Mouse (Mus musculus) embryonic facial prominence, embryonic 11.5 days (tissue): ENCODE measurements around the gene Loxl1. TPM values are rescaled to one million over a fixed set of nuclear protein-coding genes. Genes with fewer than 3 reads are reported as not detected.
"Not testable (repeated sequence)": the region's sequence is repeated elsewhere in the genome, so short reads cannot be mapped to it uniquely, and the experiment has no call there.

Source experiments
- ATAC-seq: fragments of 200-750 bp; cut with Nextera tagmentation; replicated peaks from 2 replicates; pipeline ENCODE4 v1.8.0; 2017; ENCODE audit warnings: low read depth; ENCODE audit not compliant: insufficient number of reproducible peaks, low FRiP score, low TSS enrichment
- DNase-seq: peaks from one replicate; pipeline ENCODE4 v3.0.0-alpha.2; 2015; ENCODE audit warnings: low spot score
- H3K27ac ChIP-seq: fragments of 300-500 bp; sonication (generic); replicated peaks from 2 replicates; pipeline ENCODE4 v1.5.1; 2014; ENCODE audit warnings: mild to moderate bottlenecking, low read depth, low read length, control low read depth
- H3K27me3 ChIP-seq: fragments of 300-500 bp; sonication (generic); 2 replicates; pipeline ENCODE4 v1.6.1; 2014; ENCODE audit warnings: mild to moderate bottlenecking, low read length, moderate library complexity, mixed read lengths; ENCODE audit not compliant: control insufficient read depth, insufficient read depth
- H3K36me3 ChIP-seq: fragments of 300-500 bp; sonication (generic); replicated peaks from 2 replicates; pipeline ENCODE4 v1.6.1; 2014; ENCODE audit warnings: low read depth, mild to moderate bottlenecking, low read length, moderate library complexity, mixed read lengths; ENCODE audit not compliant: control insufficient read depth, insufficient read depth
- H3K4me1 ChIP-seq: fragments of 300-500 bp; sonication (generic); 2 replicates; pipeline ENCODE4 v1.6.1; 2014; ENCODE audit warnings: low read length, mixed read lengths; ENCODE audit not compliant: control insufficient read depth, insufficient read depth
- H3K4me2 ChIP-seq: fragments of 300-500 bp; sonication (generic); 2 replicates; pipeline ENCODE4 v1.6.1; 2014; ENCODE audit warnings: low read depth, mild to moderate bottlenecking, control low read depth, low read length, moderate library complexity
- H3K4me3 ChIP-seq: fragments of 300-500 bp; sonication (generic); 2 replicates; pipeline ENCODE4 v1.5.1; 2014; ENCODE audit warnings: low read depth, low read length, control low read depth
- H3K9ac ChIP-seq: fragments of 300-500 bp; sonication (generic); replicated peaks from 2 replicates; pipeline ENCODE4 v1.6.1; 2014; ENCODE audit warnings: mild to moderate bottlenecking, control low read depth, low read length
- H3K9me3 ChIP-seq: fragments of 300-500 bp; sonication (generic); replicated peaks from 2 replicates; pipeline ENCODE4 v1.6.1; 2016; ENCODE audit warnings: mild to moderate bottlenecking, low read length, inconsistent platforms, mixed read lengths; ENCODE audit not compliant: control insufficient read depth
- WGBS: fragments of 180-500 bp; shearing (Covaris S2); extraction: QIAGEN DNeasy Blood & Tissue Kit; methylation state at CpG from one replicate; pipeline ENCODE4 v1.1.7; 2014; 5-methylcytosine and 5-hydroxymethylcytosine counted together
- polyA plus RNA-seq: library from polyadenylated mRNA; unstranded; fragments of >200 nt; fragmentation: Nextera tagmentation; extraction: Ambion mirVana; gene quantifications from 2 replicates; pipeline ENCODE4 v1.2.1, GENCODE M21; 2014

Gene Loxl1
- polyA plus RNA-seq, 1 experiment from 2014 or later, result 11.0 TPM

GRCm38 (mm10) chr9:58265368-58265767 is 47.6 kb downstream of the Loxl1 start:
- 0 out of 2 replicates have a peak, but pooled peaks cover 3% of the 10 kb centered on the region for H3K4me1 ChIP-seq
- no peaks in the 10 kb centered on the region; the same call in 1 of the 2 replicates for H3K36me3 ChIP-seq
- no peak overlapping the region for H3K4me2 ChIP-seq
- ATAC-seq (no peak), DNase-seq (no peak)
- 75% methylated on average over 3 of the region's 3 CpGs for WGBS
- H3K27ac ChIP-seq, result no peak overlapping the region
- no peaks in the 10 kb centered on the region for H3K27me3 ChIP-seq
- H3K9ac ChIP-seq, result no peak overlapping the region
- no peaks in the 10 kb centered on the region for H3K9me3 ChIP-seq
- no peak overlapping the region for H3K4me3 ChIP-seq

DNA sequence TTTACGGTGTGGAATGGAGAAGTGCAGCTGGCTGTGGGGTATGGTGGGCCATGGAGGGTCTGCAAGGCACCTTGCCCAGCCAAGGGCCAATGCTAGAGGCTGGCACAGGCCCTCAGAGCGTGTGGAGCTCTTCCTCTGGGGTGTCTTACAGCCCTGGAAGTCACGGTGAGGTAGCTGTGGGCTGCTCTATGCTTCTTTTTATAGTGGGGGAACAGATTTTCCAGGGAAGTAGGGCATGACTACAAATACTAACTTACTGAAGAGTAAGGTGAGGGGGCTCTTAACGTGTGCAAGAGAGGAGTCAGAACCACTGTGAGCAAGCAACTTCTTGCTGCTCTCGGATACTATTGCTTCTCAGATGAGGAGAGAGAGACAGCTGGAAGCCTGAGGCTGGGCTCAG is 50.5 kb downstream of the Loxl1 start:
- no peak overlapping the region for H3K4me3 ChIP-seq
- DNase-seq (no peak), ATAC-seq (no peak)
- no peaks in the 10 kb centered on the region for H3K27me3 ChIP-seq
- 0 out of 2 replicates have a peak, but pooled peaks cover 3% of the 10 kb centered on the region for H3K4me1 ChIP-seq
- no peak overlapping the region for H3K9ac ChIP-seq
- H3K4me2 ChIP-seq, result no peak overlapping the region
- no peak overlapping the region for H3K27ac ChIP-seq
- H3K36me3 ChIP-seq, result no peaks in the 10 kb centered on the region; the same call in 1 of the 2 replicates
- 94% methylated on average over 5 of the region's 5 CpGs for WGBS
- no peaks in the 10 kb centered on the region for H3K9me3 ChIP-seq

DNA sequence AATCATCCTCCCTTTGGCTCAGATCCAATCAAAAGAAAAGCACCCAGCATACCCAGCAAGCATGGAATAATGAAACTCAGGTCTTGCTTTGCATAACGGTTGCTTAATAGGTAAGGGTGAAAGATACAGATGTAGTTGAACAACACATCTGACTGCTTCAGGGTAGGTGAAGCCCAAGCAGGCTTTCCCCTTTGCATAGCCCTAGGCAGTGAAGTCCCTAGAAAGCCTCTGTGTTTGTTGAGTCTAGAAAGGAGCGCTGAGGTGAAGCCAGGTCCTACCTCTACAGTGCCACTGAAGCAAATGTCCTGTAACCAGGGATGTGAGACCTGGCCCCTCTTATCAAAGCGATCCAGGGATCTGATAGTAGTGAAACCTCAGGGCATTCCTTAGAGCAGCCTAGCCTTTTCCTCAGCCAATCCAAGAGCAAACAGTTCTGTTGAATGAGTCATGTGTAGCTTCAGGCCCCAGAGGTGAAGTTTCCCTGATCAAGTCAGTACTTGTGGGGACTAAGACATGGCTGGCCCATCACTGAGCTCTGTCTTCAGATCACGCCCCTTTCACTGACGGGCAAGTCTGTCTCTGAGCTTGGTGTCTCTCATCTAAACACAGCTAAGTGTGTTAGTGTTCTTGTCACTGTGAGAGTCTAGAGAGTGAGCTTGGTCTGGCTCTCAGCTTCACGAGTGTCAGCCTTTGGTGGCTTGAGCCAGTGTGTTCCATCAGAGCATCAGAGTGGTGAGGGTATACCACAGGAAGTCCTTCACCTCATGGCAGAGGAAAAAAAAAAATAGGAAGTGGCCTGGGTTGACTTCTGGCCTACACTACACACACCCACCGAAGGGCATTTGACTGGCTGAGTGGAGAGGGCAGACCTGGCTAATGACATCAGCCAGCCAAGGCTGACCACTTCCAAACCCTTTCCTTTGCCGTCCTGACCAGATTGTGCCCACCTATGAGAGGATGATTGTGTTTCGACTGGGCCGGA is 57.0 kb downstream of the Loxl1 start:
- H3K4me3 ChIP-seq, result no peak overlapping the region
- no peak overlapping the region for H3K27ac ChIP-seq
- DNase-seq (no peak), ATAC-seq (no peak)
- H3K9me3 ChIP-seq, result no peaks in the 10 kb centered on the region
- H3K27me3 ChIP-seq, result no peaks in the 10 kb centered on the region
- 88% methylated on average over 10 of the region's 10 CpGs for whole genome bisulfite sequencing
- H3K36me3 ChIP-seq, result no peaks in the 10 kb centered on the region; the same call in 1 of the 2 replicates
- H3K4me2 ChIP-seq, result no peak overlapping the region
- no peak overlapping the region for H3K9ac ChIP-seq
- no peaks in the 10 kb centered on the region for H3K4me1 ChIP-seq

DNA sequence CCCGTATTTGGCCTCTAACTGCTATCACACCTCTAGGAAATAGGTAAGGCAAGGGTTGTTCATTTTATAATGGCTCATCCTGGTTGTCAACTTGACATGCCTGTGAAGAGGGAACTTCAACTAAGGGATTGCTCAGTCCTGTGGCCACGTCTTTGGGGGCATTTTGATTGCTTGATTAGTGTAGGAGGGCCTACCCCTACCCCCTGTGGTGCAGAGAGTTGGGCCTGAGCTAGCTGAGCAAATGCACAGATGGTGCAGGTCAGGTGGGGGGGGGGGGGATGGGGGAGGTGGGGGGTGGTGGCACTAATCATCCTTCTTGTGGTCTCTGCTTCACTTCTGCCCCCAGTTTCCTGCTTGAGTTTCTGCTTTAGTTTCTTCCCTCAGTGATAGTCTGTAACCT is 57.9 kb downstream of the Loxl1 start:
- no peaks in the 10 kb centered on the region for H3K9me3 ChIP-seq
- H3K36me3 ChIP-seq, result no peaks in the 10 kb centered on the region; the same call in 1 of the 2 replicates
- 62% methylated on average over 2 of the region's 2 CpGs for WGBS
- H3K4me2 ChIP-seq, result no peak overlapping the region
- H3K4me3 ChIP-seq, result no peak overlapping the region
- no peak overlapping the region for H3K9ac ChIP-seq
- ATAC-seq (no peak), DNase-seq (no peak)
- no peaks in the 10 kb centered on the region for H3K27me3 ChIP-seq
- H3K4me1 ChIP-seq, result no peaks in the 10 kb centered on the region
- no peak overlapping the region for H3K27ac ChIP-seq

- WGBS, result 62% methylated on average over 5 of the region's 5 CpGs
- not testable (repeated sequence) for H3K27me3 ChIP-seq, H3K4me1 ChIP-seq, ATAC-seq, DNase-seq, H3K9me3 ChIP-seq, H3K36me3 ChIP-seq
- H3K4me3 ChIP-seq, result peak overlapping the region; percentile 74
- H3K9ac ChIP-seq, result peak overlapping the region; percentile 73
- H3K27ac ChIP-seq, result 0 out of 2 replicates have a peak overlapping the region, but pooled peaks have one; percentile 47
- peak overlapping the region; percentile 67 for H3K4me2 ChIP-seq
Observed at GRCm38 (mm10) chr9:58253805-58254122, 59.2 kb downstream of the Loxl1 start.

- WGBS, result 2% methylated on average over 31 of the region's 31 CpGs
- DNase-seq (peak; percentile 96), ATAC-seq (peak; percentile 97)
- Histone ChIP-seq H3K27me3 (no peaks in the 10 kb centered on the region), H3K4me2 (peak within 1 kb of the TSS; percentile 67), H3K9me3 (no peaks in the 10 kb centered on the region), H3K4me3 (peak within 1 kb of the TSS; percentile 74), H3K9ac (peak within 1 kb of the TSS; percentile 73), H3K4me1 (no peaks in the 10 kb centered on the region; the same call in 1 of the 2 replicates), H3K27ac (peak within 1 kb of the TSS; percentile 47; the same call in 1 of the 2 replicates), H3K36me3 (no peaks in the 10 kb centered on the region; the same call in 1 of the 2 replicates)
Observed at GRCm38 (mm10) chr9:58253033-58253804, 59.8 kb downstream of the Loxl1 start, which contains the start of gene Stoml1. Gene Stoml1, plus strand, starts transcription at chr9:58253164.

DNA sequence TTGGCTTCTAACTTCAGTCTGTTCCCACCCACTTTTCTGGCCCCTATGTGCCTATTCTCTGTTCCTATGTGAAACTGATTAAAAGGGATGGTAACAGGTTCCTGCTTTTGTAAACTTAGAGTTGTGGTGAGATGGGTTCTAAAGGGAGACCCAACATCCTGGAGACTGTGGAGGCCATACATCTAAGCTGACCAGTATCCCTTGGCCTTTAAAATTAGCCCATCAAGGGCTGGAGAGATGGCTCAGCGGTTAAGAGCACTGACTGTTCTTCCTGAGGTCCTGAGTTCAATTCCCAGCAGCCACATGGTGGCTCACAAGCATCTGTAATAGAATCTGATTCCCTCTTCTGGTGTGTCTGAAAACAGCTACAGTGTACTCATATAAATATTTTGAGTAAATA is 62.3 kb downstream of the Loxl1 start:
- DNase-seq, H3K4me3 ChIP-seq, ATAC-seq, H3K4me1 ChIP-seq, H3K27ac ChIP-seq, H3K4me2 ChIP-seq, H3K27me3 ChIP-seq, H3K36me3 ChIP-seq, H3K9ac ChIP-seq, H3K9me3 ChIP-seq: not testable (repeated sequence)
- WGBS, result 94% methylated on average over 1 of the region's 1 CpGs
